Mouse (Mus musculus) limb, embryonic 13.5 days (tissue): ENCODE measurements around the gene Neb. TPM values are rescaled to one million over a fixed set of nuclear protein-coding genes. Genes with fewer than 3 reads are reported as not detected.

ENCODE experiments used
- ATAC-seq: fragments of 200-750 bp; cut with Nextera tagmentation; 2 replicates; pipeline ENCODE4 v1.8.0; 2017; ENCODE audit warnings: low read depth, moderate number of reproducible peaks, moderate TSS enrichment; ENCODE audit not compliant: low FRiP score
- H3K27ac ChIP-seq: fragments of 300-500 bp; sonication (generic); 2 replicates; pipeline ENCODE4 v1.5.1; 2015; ENCODE audit warnings: inconsistent platforms, mild to moderate bottlenecking, moderate library complexity
- H3K27me3 ChIP-seq: fragments of 300-500 bp; sonication (generic); 2 replicates; pipeline ENCODE4 v1.6.1; 2015; ENCODE audit warnings: mild to moderate bottlenecking, inconsistent platforms
- H3K36me3 ChIP-seq: fragments of 300-500 bp; sonication (generic); 2 replicates; pipeline ENCODE4 v1.6.1; 2015; ENCODE audit warnings: inconsistent platforms, mild to moderate bottlenecking, moderate library complexity
- H3K4me1 ChIP-seq: fragments of 300-500 bp; sonication (generic); 2 replicates; pipeline ENCODE4 v1.6.1; 2015; ENCODE audit warnings: inconsistent platforms
- H3K4me2 ChIP-seq: fragments of 300-500 bp; sonication (generic); replicated peaks from 2 replicates; pipeline ENCODE4 v1.6.1; 2015; ENCODE audit warnings: inconsistent platforms, mild to moderate bottlenecking, moderate library complexity
- H3K4me3 ChIP-seq: fragments of 300-500 bp; sonication (generic); 2 replicates; pipeline ENCODE4 v1.5.1; 2015; ENCODE audit warnings: moderate library complexity, mild to moderate bottlenecking, inconsistent platforms
- H3K9ac ChIP-seq: fragments of 300-500 bp; sonication (generic); 2 replicates; pipeline ENCODE4 v1.6.1; 2015; ENCODE audit warnings: mild to moderate bottlenecking, inconsistent platforms
- H3K9me3 ChIP-seq: fragments of 300-500 bp; sonication (generic); 2 replicates; pipeline ENCODE4 v1.6.1; 2016; ENCODE audit warnings: inconsistent platforms
- WGBS: fragments of 180-500 bp; shearing (Covaris S2); methylation state at CpG from one replicate; pipeline ENCODE4 v1.1.7; 2015; 5-methylcytosine and 5-hydroxymethylcytosine counted together
- polyA plus RNA-seq: library from polyadenylated mRNA; unstranded; fragments of >200 nt; fragmentation: Nextera tagmentation; extraction: Ambion mirVana; gene quantifications from 2 replicates; pipeline ENCODE4 v1.2.1, GENCODE M21; 2015

Neb gene
- polyA plus RNA-seq: 101 and 102 TPM in 2 replicates

DNA sequence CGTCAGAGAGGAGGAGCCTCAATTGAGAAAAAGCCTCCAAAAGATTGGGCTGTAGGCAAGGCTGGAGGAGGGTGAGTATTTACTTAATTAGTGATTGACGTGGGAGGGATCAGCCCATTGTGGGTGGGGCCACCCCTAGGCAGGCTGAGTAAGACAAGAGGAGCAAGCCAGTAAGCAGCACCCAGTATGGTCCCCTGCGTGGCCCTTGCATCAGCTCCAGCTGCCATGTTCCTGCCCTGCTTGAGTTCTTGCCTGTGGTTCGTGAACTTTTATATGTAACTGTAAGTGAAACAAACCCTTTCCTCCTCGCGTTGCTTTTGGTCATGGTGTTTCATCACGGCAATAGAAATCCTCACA lies at the start of gene Neb:
Gene Neb, minus strand, starts transcription at position 27 of the 357 bp plus-strand sequence.
- Histone ChIP-seq H3K9me3 (no peaks in the 10 kb centered on the region), H3K4me2 (no peak within 1 kb of the TSS), H3K4me1 (no peaks in the 10 kb centered on the region), H3K36me3 (no peaks in the 10 kb centered on the region), H3K9ac (no peak within 1 kb of the TSS), H3K27me3 (no peaks in the 10 kb centered on the region), H3K4me3 (no peak within 1 kb of the TSS), H3K27ac (no peak within 1 kb of the TSS)
- 50% methylated on average over 7 of the region's 7 CpGs for WGBS
- no peak for ATAC-seq

DNA sequence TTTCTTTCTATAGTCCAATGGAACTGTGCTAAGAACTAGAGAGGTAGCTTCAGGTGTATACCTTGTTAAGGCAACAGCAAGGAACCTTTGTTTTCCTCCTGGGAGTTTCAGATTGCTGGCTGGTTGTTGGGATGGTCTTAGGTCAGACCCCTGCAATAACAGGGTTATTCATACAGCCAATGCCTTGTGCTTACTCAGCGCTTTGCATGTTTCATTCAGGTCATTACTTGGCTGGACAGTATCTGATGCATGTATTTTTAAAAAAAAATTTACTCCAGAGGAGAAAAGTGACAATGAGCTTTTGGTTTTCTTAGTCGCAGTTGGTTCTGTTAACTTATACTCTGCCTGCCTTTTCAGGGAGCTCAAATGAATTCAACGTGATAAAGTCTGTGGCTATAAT lies 49.1 kb upstream of the Neb start:
- H3K4me2 ChIP-seq: no peak overlapping the region
- no peaks in the 10 kb centered on the region for H3K36me3 ChIP-seq
- WGBS: 80% methylated on average over 3 of the region's 3 CpGs
- no peak overlapping the region for H3K9ac ChIP-seq
- H3K4me3 ChIP-seq: no peak overlapping the region
- H3K27me3 ChIP-seq: no peaks in the 10 kb centered on the region
- no peak for ATAC-seq
- peaks cover 19% of the 10 kb centered on the region for H3K4me1 ChIP-seq
- H3K27ac ChIP-seq: no peak overlapping the region
- no peaks in the 10 kb centered on the region for H3K9me3 ChIP-seq

DNA sequence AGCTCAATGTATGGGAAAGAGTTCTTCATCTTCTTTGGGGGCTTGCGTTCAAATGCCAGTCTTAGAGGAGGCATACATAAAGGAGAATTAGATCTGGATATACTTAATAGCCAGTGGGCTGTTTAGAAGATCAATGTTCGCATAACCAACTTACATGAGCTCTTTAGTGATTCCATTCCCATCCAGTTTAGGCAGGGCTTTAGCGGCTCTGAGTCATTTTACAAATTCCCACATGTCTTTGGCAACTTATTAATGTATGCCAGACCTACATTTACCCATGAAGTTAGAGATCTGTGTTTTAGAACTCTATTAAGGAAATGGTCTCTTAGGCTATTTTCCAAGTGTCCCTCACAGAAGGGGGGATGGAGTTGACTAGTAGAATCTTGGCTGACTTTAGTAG lies 47.8 kb upstream of the Neb start:
- Histone ChIP-seq H3K9ac (no peak overlapping the region), H3K27ac (no peak overlapping the region), H3K9me3 (no peaks in the 10 kb centered on the region), H3K4me2 (peak overlapping the region; percentile 76), H3K4me3 (peak overlapping the region; percentile 95; the same call in 1 of the 2 replicates), H3K4me1 (peaks cover 32% of the 10 kb centered on the region), H3K27me3 (no peaks in the 10 kb centered on the region), H3K36me3 (no peaks in the 10 kb centered on the region)
- WGBS: 73% methylated on average over 3 of the region's 3 CpGs
- no peak for ATAC-seq

DNA sequence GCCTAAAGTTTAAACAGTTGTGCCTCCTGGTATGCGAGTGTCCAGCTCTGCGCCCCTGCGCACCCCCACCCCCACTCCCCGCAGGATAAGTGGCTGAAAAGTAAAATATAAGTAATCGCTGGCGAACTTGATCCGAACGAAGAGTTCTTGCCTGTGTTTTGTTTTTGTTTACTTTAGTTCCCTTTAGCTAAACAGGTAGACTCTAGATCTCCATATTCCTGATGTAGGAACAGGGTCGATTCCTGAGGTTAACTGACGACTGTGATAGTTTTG lies 47.2 kb upstream of the Neb start:
- Histone ChIP-seq H3K4me3 (peak overlapping the region; percentile 95), H3K27me3 (no peaks in the 10 kb centered on the region), H3K4me2 (peak overlapping the region; percentile 76), H3K9ac (peak overlapping the region; percentile 93), H3K27ac (peak overlapping the region; percentile 76), H3K4me1 (peaks cover 35% of the 10 kb centered on the region), H3K9me3 (no peaks in the 10 kb centered on the region), H3K36me3 (no peaks in the 10 kb centered on the region)
- 23% methylated on average over 10 of the region's 10 CpGs for WGBS
- ATAC-seq: no peak

DNA sequence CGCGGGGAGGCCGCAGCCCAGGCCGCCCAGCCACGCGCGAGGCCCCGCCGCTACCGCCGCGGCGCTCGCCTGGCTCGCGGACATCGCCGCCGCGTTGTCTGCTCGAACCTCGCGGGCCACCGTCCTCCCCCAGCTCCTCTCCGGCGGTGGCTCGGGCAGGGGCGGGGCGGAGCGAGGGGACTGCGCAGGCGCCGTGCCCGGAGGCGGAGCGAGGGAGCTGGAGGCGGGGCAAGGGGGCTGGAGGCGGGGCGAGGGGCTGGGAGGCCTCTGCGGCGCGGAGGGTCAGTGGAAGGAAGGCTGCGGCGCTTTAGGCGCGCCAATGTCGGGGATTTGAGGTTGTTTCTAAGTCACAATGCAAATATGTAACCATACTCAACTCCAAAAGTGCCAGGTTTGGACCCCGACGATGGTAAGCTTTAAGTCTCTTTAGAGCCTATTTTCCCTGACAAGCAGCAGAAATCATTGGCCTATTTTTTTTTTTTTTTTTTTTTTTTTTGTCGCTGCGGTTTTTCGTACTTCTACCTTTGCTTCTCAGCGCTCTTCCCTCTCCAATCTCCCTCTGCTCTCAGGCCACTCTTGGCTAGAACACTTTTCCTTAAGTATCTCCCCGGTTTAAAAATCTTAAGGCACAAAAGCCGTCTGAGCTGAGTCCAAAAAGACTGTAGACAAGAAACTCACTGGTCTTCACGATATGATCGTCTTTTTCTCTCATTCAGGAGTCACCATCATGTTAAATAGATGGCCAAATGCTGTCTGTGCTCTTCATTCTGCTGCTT lies 46.7 kb upstream of the Neb start, which contains the start of gene Arl5a:
Gene Arl5a, minus strand, starts transcription at position 155 of the 776 bp plus-strand sequence.
- peak; percentile 93 for ATAC-seq
- 1% methylated on average over 57 of the region's 57 CpGs for WGBS
- Histone ChIP-seq H3K4me3 (peak within 1 kb of the TSS; percentile 95), H3K27ac (peak within 1 kb of the TSS; percentile 88), H3K4me1 (peaks cover 35% of the 10 kb centered on the region), H3K27me3 (no peaks in the 10 kb centered on the region), H3K9me3 (no peaks in the 10 kb centered on the region), H3K4me2 (peak within 1 kb of the TSS; percentile 76), H3K9ac (peak within 1 kb of the TSS; percentile 93), H3K36me3 (no peaks in the 10 kb centered on the region)

DNA sequence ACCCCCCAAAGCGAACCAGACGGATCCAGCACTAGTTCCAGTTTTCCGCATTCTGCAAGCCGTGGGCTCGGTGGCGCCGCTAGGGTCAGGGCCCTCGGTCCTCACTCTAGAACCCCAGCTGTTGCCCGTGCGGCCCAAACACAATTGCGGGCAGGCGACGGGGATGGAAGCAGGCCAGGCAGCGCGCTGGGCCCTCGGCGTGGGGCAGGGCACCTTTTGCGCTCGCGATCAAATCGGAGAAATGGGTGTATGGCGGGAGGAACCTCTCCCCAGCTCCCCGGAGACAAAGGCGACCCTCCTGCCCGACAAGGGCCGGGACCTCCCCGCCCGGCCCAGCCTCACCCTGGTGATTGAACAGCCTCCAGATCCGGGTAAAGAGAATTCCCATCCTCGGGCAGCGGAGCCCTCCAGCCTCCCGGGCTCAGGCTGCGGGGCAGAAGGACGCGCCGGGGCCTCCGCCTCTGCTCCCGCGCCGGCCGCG lies 46.0 kb upstream of the Neb start:
- Histone ChIP-seq H3K4me1 (peaks cover 35% of the 10 kb centered on the region), H3K27me3 (no peaks in the 10 kb centered on the region), H3K9me3 (no peaks in the 10 kb centered on the region), H3K4me3 (peak overlapping the region; percentile 95), H3K9ac (peak overlapping the region; percentile 93), H3K27ac (peak overlapping the region; percentile 88), H3K4me2 (peak overlapping the region; percentile 68), H3K36me3 (no peaks in the 10 kb centered on the region)
- under 1% methylated on average over 37 of the region's 42 CpGs for WGBS
- ATAC-seq: peak; percentile 45

DNA sequence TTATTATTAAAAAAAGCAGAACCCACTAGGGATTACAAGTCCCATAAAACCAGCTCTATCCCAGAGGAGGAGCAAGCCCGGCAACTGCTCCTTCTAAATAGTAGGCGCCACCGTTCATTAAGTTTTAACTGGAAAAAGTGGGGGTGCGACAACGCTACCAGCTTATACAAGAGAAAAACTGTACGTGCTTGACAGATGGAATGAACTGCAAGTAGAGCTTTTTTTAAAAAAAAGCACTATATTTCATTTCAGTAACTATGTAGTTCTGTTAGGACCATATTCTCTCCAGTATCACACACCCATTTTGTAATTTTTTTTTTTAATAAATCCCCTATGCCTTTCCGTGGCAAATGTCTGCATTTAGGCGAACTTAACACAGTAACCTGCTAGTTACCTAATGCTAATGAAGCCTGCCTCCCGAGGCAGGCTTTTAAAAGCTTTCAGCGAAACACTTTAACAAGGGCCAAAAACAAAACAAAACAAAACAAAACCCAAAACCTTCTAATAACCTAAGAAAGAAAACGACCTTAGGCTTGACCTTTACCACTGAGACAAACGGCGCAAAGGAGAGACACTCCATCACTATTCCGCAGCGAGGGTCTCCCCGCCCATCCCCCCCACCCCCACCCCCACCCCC lies 45.5 kb upstream of the Neb start:
- peak overlapping the region; percentile 95 for H3K4me3 ChIP-seq
- peak overlapping the region; percentile 68 for H3K4me2 ChIP-seq
- no peaks in the 10 kb centered on the region for H3K27me3 ChIP-seq
- no peaks in the 10 kb centered on the region for H3K36me3 ChIP-seq
- peaks cover 35% of the 10 kb centered on the region for H3K4me1 ChIP-seq
- no peaks in the 10 kb centered on the region for H3K9me3 ChIP-seq
- peak overlapping the region; percentile 93 for H3K9ac ChIP-seq
- no peak for ATAC-seq
- WGBS: 1% methylated on average over 16 of the region's 16 CpGs
- peak overlapping the region; percentile 88; the same call in 1 of the 2 replicates for H3K27ac ChIP-seq

DNA sequence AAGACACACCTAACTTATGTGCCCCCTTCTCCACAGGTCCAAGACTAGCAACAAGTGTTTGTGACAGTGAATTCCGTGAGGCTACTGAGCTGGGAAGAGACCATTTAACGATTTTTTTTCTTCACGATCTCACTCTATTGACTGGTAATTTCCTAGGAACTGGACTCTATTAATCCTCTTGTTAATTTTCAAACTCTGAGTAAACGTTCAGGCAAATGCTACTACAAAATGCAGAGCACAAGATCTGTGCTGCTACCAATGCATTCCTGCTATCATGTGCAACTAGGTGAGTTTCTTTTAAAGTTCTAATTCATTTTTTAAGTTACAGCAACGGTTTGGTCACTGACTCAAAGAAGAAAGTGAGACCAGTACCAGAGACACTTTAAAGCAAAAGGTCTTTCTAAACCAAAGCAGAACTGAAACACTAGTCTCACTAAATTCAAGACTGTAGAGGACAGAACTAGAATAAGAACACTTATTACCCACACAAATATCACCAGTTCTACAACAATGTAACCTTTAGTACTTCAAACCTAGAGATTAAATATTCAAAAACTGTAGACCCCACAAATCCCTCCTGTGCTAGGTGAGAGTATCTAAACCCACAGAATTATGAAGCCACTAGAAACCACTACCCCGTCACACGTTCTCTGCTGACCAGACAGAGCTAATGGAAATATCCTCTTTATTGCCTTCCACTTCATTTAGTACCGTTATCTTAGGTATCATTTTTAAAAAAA lies 44.8 kb upstream of the Neb start:
- ATAC-seq: no peak
- peaks cover 35% of the 10 kb centered on the region for H3K4me1 ChIP-seq
- peak overlapping the region; percentile 68 for H3K4me2 ChIP-seq
- peak overlapping the region; percentile 95 for H3K4me3 ChIP-seq
- peak overlapping the region; percentile 93 for H3K9ac ChIP-seq
- H3K36me3 ChIP-seq: no peaks in the 10 kb centered on the region
- H3K27ac ChIP-seq: no peak overlapping the region
- 38% methylated on average over 8 of the region's 8 CpGs for WGBS
- H3K9me3 ChIP-seq: no peaks in the 10 kb centered on the region
- no peaks in the 10 kb centered on the region for H3K27me3 ChIP-seq

DNA sequence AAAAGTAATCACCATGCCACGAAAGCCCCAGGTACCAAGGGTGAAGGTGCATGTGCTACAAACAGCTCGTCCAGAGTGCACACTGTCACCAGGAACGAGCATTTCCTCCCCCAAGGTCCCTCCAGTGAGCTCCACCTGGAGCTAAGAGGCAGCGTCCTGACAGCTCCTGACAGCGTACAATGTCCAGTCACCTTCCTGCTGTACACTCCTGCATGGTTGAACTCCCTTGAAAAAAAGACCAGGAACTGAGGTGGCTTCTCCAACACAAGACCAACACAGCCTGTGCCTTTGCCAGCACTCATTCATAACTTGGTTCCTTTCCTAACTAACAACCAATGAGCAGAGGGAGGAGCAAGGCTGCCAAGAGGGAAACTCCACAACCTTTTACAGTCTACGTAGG lies 42.9 kb upstream of the Neb start:
- H3K9me3 ChIP-seq: no peaks in the 10 kb centered on the region
- ATAC-seq: no peak
- H3K27me3 ChIP-seq: no peaks in the 10 kb centered on the region
- H3K36me3 ChIP-seq: peaks cover 10% of the 10 kb centered on the region
- H3K4me3 ChIP-seq: no peak overlapping the region
- 0 out of 2 replicates have a peak overlapping the region, but pooled peaks have one; percentile 0 for H3K27ac ChIP-seq
- no peak overlapping the region for H3K4me2 ChIP-seq
- WGBS: 54% methylated on average over 6 of the region's 6 CpGs
- no peak overlapping the region for H3K9ac ChIP-seq
- peaks cover 35% of the 10 kb centered on the region for H3K4me1 ChIP-seq

DNA sequence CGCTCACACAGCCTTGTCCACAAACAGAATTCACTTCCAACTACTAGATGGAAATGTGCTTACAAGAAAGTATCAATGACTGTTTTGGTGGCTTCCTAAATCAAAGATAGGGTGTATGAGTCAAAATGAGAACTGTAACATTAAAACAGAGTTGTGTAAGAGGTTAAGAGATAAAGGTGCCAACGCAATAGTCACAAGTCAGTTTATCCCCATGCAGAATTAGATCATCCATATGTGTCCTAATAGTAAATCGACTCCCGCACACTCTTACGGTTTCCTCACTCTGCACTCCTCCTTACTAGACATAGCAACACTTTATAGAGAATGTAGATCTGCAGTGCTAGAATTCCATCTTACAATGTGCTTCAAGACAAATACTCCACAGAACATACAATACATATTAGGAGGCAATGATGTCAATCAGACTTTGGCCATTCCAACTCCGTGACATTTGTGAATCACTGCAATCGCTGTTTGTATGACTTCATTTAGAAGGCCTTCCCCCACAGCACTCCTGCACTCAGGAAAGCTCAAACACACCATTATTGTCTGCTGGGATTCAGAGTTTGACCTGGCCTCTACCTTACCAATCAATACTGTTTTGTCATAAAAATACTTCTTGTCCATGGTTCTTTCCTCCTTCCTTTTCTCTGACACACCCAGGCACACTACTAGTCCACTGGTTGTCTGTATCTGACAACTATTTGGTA lies 41.9 kb upstream of the Neb start:
- H3K36me3 ChIP-seq: peaks cover 20% of the 10 kb centered on the region
- no peak for ATAC-seq
- no peak overlapping the region for H3K4me2 ChIP-seq
- no peak overlapping the region for H3K4me3 ChIP-seq
- no peak overlapping the region for H3K27ac ChIP-seq
- H3K9me3 ChIP-seq: peaks cover 6% of the 10 kb centered on the region
- H3K4me1 ChIP-seq: peaks cover 28% of the 10 kb centered on the region
- no peak overlapping the region for H3K9ac ChIP-seq
- no peaks in the 10 kb centered on the region for H3K27me3 ChIP-seq
- 85% methylated on average over 7 of the region's 7 CpGs for WGBS

DNA sequence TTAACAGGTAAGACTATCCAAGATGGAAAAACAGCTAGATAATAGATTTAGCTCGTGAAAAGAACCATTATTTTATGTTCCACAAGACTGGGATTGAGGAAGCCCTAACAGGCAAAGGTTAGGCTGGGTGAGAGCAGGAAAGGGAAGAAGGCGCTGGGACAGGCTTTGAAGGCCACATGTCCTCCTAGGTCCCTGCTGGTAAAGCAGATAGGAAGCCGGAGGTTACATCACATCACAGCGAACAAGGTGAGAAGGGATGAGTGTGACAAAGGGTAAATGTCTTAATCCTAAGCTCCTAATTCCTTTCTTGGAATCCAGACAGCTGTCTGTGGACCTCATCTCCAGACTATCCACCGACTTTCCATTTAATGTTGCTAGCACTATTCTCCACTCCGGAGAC lies 41.0 kb upstream of the Neb start:
- ATAC-seq: no peak
- Histone ChIP-seq H3K9ac (no peak overlapping the region), H3K27me3 (no peaks in the 10 kb centered on the region), H3K36me3 (peaks cover 27% of the 10 kb centered on the region), H3K9me3 (peaks cover 6% of the 10 kb centered on the region), H3K4me3 (no peak overlapping the region), H3K4me1 (peaks cover 28% of the 10 kb centered on the region), H3K4me2 (no peak overlapping the region), H3K27ac (no peak overlapping the region)
- WGBS: 83% methylated on average over 6 of the region's 6 CpGs
